Mouse (Mus musculus) midbrain, postnatal 0 days (tissue): Measurements from ENCODE around the gene Sectm1b. TPM values are rescaled to one million over a fixed set of nuclear protein-coding genes. Genes with fewer than 3 reads are reported as not detected.

Experiments
- ATAC-seq: fragments of 200-750 bp; cut with Nextera tagmentation; 2 replicates; pipeline ENCODE4 v1.8.0; 2017; ENCODE audit warnings: moderate number of reproducible peaks, mild to moderate bottlenecking, moderate TSS enrichment, moderate library complexity; ENCODE audit not compliant: low FRiP score
- DNase-seq: peaks from one replicate; pipeline ENCODE4 v3.0.0-alpha.2; 2015; ENCODE audit warnings: low spot score
- H3K27ac ChIP-seq: fragments of 300-500 bp; sonication (generic); 2 replicates; pipeline ENCODE4 v1.5.1; 2014; ENCODE audit warnings: low read depth, mild to moderate bottlenecking, low read length, mixed read lengths
- H3K27me3 ChIP-seq: fragments of 300-500 bp; sonication (generic); 2 replicates; pipeline ENCODE4 v1.6.1; 2014; ENCODE audit warnings: low read length, control low read depth, mixed read lengths; ENCODE audit not compliant: insufficient read depth
- H3K36me3 ChIP-seq: fragments of 300-500 bp; sonication (generic); 2 replicates; pipeline ENCODE4 v1.6.1; 2014; ENCODE audit warnings: low read length, control low read depth, mixed read lengths; ENCODE audit not compliant: insufficient read depth
- H3K4me1 ChIP-seq: fragments of 300-500 bp; sonication (generic); 2 replicates; pipeline ENCODE4 v1.6.1; 2014; ENCODE audit warnings: mild to moderate bottlenecking, control low read depth, antibody characterized with exemption, low read length, mixed read lengths; ENCODE audit not compliant: insufficient read depth
- H3K4me2 ChIP-seq: fragments of 300-500 bp; sonication (generic); 2 replicates; pipeline ENCODE4 v1.6.1; 2014; ENCODE audit warnings: low read depth, mild to moderate bottlenecking, low read length, mixed read lengths; ENCODE audit not compliant: poor library complexity, severe bottlenecking
- H3K4me3 ChIP-seq: fragments of 300-500 bp; sonication (generic); 2 replicates; pipeline ENCODE4 v1.5.1; 2014; ENCODE audit warnings: low read depth, mild to moderate bottlenecking, low read length, moderate library complexity
- H3K9ac ChIP-seq: fragments of 300-500 bp; sonication (generic); replicated peaks from 2 replicates; pipeline ENCODE4 v1.6.1; 2014; ENCODE audit warnings: mild to moderate bottlenecking, low read length, moderate library complexity, mixed read lengths; ENCODE audit not compliant: poor library complexity, severe bottlenecking
- H3K9me3 ChIP-seq: fragments of 300-500 bp; sonication (generic); 2 replicates; pipeline ENCODE4 v1.6.1; 2016; ENCODE audit warnings: low read length, control low read depth
- CTCF ChIP-seq: IDR thresholded peaks from 2 replicates; pipeline ENCODE4 v1.5.1; 2016; ENCODE audit warnings: antibody characterized with exemption, mild to moderate bottlenecking
- WGBS: fragments of 180-500 bp; shearing (Covaris S2); extraction: QIAGEN DNeasy Blood & Tissue Kit; methylation state at CpG from one replicate; pipeline ENCODE4 v1.1.7; 2014; 5-methylcytosine and 5-hydroxymethylcytosine counted together
- polyA plus RNA-seq: library from polyadenylated mRNA; unstranded; fragments of >200 nt; fragmentation: Nextera tagmentation; extraction: Ambion mirVana; gene quantifications from 2 replicates; pipeline ENCODE4 v1.2.1, GENCODE M21; 2015
- total RNA-seq: library from RNA; depleted of rRNA; stranded (reverse); fragments of >200 nt; gene quantifications from 2 replicates; pipeline ENCODE4 v1.2.3, GENCODE M21; 2014

The Sectm1b gene
- total and polyA plus RNA-seq, 2 experiments from 2014 or later = not detected

DNA sequence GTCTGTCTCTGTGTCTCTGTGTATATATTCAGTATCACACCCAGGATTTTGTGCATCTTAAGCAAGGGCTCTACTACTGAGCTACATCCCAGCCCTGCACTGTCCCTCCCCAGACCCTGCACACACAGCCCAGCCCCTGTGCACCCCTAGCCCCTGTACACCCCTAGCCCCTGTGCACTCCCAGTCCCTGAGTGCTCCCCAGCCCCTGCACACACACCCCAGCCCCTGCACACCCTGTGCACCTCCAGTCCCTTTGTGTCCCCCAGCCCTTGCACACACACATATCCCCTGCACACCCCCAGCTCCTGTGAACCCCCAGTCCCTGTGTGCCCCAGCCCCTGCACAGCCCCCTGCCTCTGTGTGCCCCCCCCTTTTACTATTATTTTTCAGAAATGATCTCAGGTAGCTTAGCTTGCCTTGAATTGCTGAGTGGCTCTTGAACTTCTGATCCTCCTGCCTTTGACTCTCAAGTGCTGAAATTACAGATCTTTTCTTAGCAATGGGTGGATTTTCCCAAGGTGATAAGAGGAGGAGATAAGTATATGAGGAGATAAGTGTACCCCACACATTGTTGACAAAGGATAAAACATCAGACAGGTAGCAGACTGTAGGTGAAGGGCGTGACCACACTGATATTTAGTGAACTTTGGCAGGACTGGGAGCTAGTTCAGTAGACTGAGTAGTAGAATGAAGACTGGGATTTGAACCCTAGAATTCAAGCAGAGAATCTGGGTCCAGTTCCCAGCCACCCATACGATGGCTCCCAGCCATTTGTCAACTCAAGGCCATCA is 26.6 kb upstream of the Sectm1b start:
- Histone ChIP-seq H3K27ac (no peak overlapping the region), H3K9me3 (no peaks in the 10 kb centered on the region), H3K27me3 (no peaks in the 10 kb centered on the region), H3K4me3 (no peak overlapping the region), H3K36me3 (no peaks in the 10 kb centered on the region), H3K4me2 (no peak overlapping the region), H3K4me1 (no peaks in the 10 kb centered on the region), H3K9ac (no peak overlapping the region)
- no peak for ATAC-seq
- DNase-seq = no peak
- WGBS = 95% methylated on average over 2 of the region's 2 CpGs
- TF ChIP-seq CTCF = no peak

DNA sequence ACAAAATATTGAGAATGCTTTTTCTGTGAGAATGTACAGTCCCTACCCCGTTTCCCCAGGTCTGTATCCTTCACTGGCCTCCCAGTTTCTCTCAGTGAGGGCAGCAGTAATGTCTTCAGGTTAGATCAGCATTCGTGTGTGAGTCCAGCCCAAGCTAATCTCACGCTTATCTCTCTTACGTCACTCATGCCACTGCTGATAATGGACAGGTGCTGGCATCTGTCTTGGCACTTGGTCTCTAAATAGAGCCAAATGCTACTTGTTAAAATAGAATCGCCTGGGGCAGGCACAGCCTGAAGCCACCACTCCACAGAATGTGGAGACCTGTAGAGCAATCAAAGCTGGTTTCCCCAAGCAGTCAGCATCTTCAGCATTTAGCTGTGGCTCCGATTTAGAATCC is 25.6 kb upstream of the Sectm1b start:
- Histone ChIP-seq H3K9ac (no peak overlapping the region), H3K4me3 (no peak overlapping the region), H3K4me2 (no peak overlapping the region), H3K4me1 (no peaks in the 10 kb centered on the region), H3K27ac (no peak overlapping the region), H3K27me3 (no peaks in the 10 kb centered on the region), H3K9me3 (no peaks in the 10 kb centered on the region), H3K36me3 (no peaks in the 10 kb centered on the region)
- TF ChIP-seq CTCF = no peak
- DNase-seq (no peak), ATAC-seq (no peak)
- 84% methylated on average over 6 of the region's 6 CpGs for WGBS

DNA sequence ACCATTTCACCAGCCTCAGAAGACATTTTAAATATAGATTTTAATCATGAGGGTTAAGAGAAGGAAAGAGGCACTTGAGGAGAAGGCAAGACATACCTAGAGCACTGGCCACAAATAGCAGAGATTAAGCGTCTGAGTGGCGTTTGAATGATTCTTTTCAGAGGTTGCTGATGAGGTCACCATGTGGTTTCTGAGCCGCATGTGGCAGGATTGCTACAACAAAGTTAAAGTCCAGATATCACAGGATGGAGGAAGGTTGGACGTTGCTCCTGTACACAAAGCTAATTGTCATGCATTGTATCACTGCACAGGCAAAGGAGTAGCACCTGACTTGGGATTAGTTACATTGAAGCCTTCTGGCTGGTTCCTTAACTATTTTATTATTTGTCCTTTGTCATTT is 22.9 kb upstream of the Sectm1b start:
- Histone ChIP-seq H3K9ac (no peak overlapping the region), H3K36me3 (no peaks in the 10 kb centered on the region), H3K4me3 (no peak overlapping the region), H3K4me1 (no peaks in the 10 kb centered on the region), H3K27ac (no peak overlapping the region), H3K27me3 (no peaks in the 10 kb centered on the region), H3K4me2 (no peak overlapping the region), H3K9me3 (no peaks in the 10 kb centered on the region)
- no peak for TF ChIP-seq CTCF
- WGBS = 58% methylated on average over 4 of the region's 4 CpGs
- no peak for ATAC-seq
- DNase-seq = no peak

DNA sequence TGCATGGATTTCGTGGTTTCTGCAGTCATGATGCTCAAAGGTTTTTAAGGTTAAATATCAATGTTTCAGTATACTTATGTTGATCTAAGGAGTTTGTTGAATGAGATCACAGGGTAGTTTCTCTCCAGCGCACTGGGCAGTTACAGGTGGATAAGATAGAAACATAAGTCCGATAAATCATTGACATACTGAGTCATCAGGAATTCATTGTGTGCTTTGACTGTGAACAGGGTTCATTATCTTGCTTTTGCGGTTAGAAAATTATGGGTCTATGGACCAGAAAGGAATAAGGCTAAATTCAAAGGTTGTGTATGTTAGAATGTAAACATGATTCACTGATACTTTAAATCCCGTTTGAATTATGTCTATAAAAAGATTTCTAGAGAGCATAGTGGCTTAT is 21.8 kb upstream of the Sectm1b start:
- Histone ChIP-seq H3K4me1 (no peaks in the 10 kb centered on the region), H3K9ac (no peak overlapping the region), H3K27me3 (no peaks in the 10 kb centered on the region), H3K9me3 (no peaks in the 10 kb centered on the region), H3K27ac (no peak overlapping the region), H3K4me2 (no peak overlapping the region), H3K36me3 (no peaks in the 10 kb centered on the region), H3K4me3 (no peak overlapping the region)
- no peak for TF ChIP-seq CTCF
- ATAC-seq (no peak), DNase-seq (no peak)
- WGBS = 83% methylated on average over 5 of the region's 5 CpGs

DNA sequence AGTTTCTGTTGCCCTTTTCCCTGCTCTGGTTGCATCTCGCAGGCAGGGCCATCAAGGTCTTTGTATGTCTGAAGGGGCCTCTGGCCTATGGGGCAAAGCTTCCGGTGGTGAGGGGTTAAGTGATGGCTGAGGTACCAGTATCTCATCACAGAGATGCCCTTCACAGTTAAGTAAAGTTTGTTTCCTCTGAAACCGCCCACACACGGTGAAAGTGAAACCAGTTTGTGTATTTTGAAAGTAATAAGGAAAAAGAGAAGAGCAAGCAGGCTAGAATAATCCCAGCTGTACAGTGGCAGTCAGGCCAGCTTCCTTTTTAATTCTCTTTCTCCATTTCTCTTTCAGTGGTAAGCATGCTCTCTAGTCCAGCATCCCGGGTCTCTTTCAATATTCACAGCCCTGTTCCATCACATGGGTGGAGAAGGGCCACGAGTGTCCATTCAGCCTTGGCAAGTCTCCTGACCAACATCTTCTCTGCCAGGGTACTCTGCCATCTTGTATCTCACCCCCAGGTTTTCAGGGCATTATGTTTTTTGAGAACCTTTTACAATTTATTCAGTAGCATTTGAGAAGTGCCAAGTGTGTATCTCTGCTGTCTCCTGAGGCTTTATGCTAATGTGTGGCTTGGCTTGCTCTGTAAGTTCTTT is 19.6 kb upstream of the Sectm1b start:
- Histone ChIP-seq H3K27me3 (no peaks in the 10 kb centered on the region), H3K36me3 (no peaks in the 10 kb centered on the region), H3K4me1 (no peaks in the 10 kb centered on the region), H3K9ac (no peak overlapping the region), H3K9me3 (no peaks in the 10 kb centered on the region), H3K4me3 (no peak overlapping the region), H3K4me2 (no peak overlapping the region), H3K27ac (no peak overlapping the region)
- WGBS = 77% methylated on average over 6 of the region's 6 CpGs
- no peak for TF ChIP-seq CTCF
- DNase-seq (no peak), ATAC-seq (no peak)

DNA sequence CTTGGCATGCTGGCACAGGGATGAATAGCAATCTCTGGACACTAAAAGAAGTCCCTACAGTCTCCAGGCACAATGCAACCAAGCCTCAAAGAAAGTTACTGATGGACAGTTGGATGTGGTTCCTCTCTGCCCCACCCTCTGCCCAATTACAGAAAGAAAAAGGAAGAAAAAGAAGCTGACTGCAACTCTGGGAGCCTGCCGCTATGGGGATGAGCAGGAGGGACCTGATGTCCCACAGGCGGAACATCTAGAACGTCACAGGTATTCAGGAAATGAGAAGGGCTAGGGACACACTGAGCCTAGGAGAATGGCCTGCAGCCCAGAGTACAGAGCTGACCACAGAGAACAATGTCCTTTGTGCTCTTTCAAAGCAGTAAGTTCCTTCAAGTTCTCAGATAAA is 18.9 kb upstream of the Sectm1b start:
- 82% methylated on average over 3 of the region's 3 CpGs for WGBS
- H3K9me3 ChIP-seq = no peaks in the 10 kb centered on the region
- ATAC-seq (no peak), DNase-seq (no peak)
- no peak overlapping the region for H3K4me3 ChIP-seq
- H3K36me3 ChIP-seq = no peaks in the 10 kb centered on the region
- H3K27me3 ChIP-seq = no peaks in the 10 kb centered on the region
- no peaks in the 10 kb centered on the region for H3K4me1 ChIP-seq
- no peak overlapping the region for H3K27ac ChIP-seq
- no peak overlapping the region for H3K9ac ChIP-seq
- no peak overlapping the region for H3K4me2 ChIP-seq
- no peak for TF ChIP-seq CTCF
